Mouse (Mus musculus): ENCODE data around the gene Map3k1. TPM values are rescaled to one million over a fixed set of nuclear protein-coding genes. Genes with fewer than 3 reads are reported as not detected.
A peak's percentile ranks its signal among the peaks of the same experiment; 100 is the strongest.

The Map3k1 gene
- total RNA-seq, 2 experiments from 2014 or later: 8.8 to 10.3 TPM

- intact Hi-C loops (cut with DNase I): no loop called here
- no peak for DNase-seq (ENCODE audit: low spot score in 2 of 2)
Observed at GRCm38 (mm10) chr13:111815486-111815885, 6.7 kb upstream of the Map3k1 start.

GRCm38 (mm10) chr13:111815017-111815416 lies 6.2 kb upstream of the Map3k1 start:
- no peak for DNase-seq (ENCODE audit: low spot score in 2 of 2)
- intact Hi-C loops (cut with DNase I): no loop called here

DNA sequence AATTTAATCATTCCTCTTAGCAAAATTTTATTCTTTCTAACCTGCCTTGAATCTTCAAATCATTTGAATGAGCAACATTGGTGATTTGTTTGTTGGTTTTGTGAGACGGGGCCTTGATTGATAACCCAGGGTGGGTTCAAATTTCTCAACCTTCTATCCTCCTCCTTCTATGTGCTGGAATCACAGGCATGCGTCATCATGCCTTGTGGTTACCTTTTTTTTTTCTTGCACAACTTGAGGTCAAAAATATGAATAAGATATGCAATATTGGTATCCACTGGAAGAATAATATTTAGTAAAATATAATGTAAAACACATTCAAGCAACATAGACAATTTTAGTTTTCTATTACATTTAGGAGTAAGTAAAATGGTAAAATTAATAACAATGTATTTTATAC lies 3.9 kb upstream of the Map3k1 start:
- no peak for DNase-seq (ENCODE audit: low spot score in 2 of 2)

GRCm38 (mm10) chr13:111810998-111811628 lies 2.3 kb upstream of the Map3k1 start:
- intact Hi-C loops (cut with DNase I): no loop called here

More for the DNA sequence above, 3.9 kb upstream of the Map3k1 start:
- intact Hi-C loops (cut with DNase I): no loop called here

GRCm38 (mm10) chr13:111809466-111810228 lies 854 bp upstream of the Map3k1 start:
- intact Hi-C loops (cut with DNase I): loop anchor here (5.0 kb wide), 3 partner anchors 93 to 388 kb away; no protein-coding TSS in a partner anchor
- peak; percentile 22 to 37 for DNase-seq (ENCODE audit: low spot score in 2 of 2)

More at GRCm38 (mm10) chr13:111810998-111811628, 2.3 kb upstream of the Map3k1 start:
- DNase-seq (ENCODE audit: low spot score in 2 of 2): no peak

DNA sequence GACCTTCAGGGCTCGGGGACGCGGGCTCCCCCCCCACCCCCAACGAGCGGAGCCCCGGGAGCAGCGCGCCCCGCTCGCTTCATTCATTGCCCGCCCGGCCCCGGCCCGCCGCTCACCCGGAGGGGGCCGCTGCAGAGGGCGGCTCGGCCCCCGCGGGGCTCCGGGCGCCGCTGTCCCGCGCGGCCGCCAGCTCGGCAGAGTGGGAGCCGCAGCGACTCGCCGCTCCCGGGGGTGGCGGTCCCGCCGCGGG lies 481 bp downstream of the Map3k1 start:
- DNase-seq (ENCODE audit: low spot score in 2 of 2): no peak
- intact Hi-C loops (cut with DNase I): loop anchor here (5.0 kb wide), 3 partner anchors 94 to 389 kb away; no protein-coding TSS in a partner anchor

GRCm38 (mm10) chr13:111807596-111808386 lies 1.0 kb downstream of the Map3k1 start:
- DNase-seq (ENCODE audit: low spot score in 2 of 2): peak; percentile 16 to 18
- intact Hi-C loops (cut with DNase I): loop anchor here (5.0 kb wide), 3 partner anchors 95 to 390 kb away; no protein-coding TSS in a partner anchor

- intact Hi-C loops (cut with DNase I): loop anchor here (5.0 kb wide), 3 partner anchors 95 to 390 kb away; no protein-coding TSS in a partner anchor
- no peak for DNase-seq (ENCODE audit: low spot score in 2 of 2)
Observed at GRCm38 (mm10) chr13:111807105-111807595, 1.6 kb downstream of the Map3k1 start.

DNA sequence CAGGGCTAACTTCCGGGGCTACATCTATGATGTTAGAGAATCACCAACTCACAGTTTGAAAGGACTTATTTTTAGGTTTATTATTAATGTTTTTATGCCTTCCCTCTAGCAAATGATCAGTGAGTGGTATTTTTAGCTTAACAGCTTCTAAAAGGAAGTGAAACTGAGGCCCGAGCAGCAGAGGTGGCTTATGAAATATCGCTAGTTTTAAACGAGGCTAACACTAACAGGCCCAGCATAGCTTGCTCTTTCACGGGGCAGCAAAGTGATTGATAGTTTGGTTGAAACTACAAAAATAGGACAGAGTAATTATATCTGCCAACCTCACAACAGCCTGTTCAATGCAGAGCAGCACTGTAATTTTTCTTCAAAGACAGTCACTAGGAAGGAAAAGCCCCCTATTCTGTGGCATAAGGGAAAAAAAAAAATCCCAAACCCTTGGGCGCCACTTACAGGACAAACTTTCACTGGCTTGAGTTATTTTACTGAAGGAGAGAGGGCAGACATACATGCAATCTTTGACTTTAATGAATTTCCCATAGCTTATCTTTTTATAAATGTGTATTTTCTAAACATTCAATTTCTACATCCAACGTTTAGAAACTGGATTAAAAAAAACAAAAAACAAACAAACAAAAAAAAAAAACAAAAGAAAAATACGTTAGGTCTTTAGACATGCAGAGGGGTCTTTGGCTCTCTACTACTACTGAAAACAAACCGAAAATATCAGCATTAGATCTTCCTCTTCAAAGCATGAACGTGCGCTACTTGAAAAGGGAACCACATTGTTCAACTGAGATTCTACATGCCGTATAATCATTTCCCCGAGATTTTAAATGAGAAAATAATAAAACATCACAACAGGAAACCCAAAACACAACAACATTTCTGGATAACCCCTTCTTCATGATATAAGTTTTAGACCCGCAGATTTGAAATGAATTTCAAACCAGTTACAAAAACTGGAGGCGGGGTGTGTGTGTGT lies 2.8 kb downstream of the Map3k1 start:
- no peak for DNase-seq (ENCODE audit: low spot score in 2 of 2)
- intact Hi-C loops (cut with DNase I): loop anchor here (5.0 kb wide), 3 partner anchors 96 to 391 kb away; no protein-coding TSS in a partner anchor

DNA sequence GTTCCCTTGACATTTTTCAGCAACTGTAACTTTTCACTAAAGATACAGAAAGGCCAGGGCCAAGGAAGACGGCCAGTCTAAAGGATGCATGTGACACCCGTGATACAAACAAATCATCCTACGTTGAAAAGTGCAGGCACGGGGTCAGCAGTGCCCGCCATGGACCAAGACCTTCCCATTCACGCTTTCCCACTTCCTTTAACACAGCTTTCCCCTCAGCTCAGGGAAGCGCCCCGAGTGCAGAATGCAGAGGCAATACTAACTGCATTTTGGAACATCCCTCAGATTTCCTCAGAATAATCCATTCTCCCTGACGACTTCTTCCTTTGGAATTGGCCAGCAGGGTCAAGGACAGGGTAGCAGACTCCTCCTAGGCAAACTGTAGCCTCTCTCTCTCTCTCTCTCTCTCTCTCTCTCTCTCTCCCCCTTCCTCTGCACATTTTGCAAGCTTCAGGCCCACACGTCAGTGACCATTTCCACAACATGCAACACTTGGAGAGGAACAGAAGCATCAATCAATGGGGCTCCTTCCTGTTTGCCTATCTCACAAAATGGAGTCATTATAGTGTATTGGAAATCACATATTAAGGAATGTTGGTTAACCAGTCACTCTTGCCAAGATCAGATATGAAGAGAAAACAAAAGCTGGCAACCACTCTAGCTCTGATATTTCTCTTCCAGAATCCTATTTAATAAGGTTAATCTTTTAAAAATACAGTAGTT lies 3.7 kb downstream of the Map3k1 start:
- intact Hi-C loops (cut with DNase I): loop anchor here (5.0 kb wide), 3 partner anchors 97 to 392 kb away; no protein-coding TSS in a partner anchor
- no peak for DNase-seq (ENCODE audit: low spot score in 2 of 2)

DNA sequence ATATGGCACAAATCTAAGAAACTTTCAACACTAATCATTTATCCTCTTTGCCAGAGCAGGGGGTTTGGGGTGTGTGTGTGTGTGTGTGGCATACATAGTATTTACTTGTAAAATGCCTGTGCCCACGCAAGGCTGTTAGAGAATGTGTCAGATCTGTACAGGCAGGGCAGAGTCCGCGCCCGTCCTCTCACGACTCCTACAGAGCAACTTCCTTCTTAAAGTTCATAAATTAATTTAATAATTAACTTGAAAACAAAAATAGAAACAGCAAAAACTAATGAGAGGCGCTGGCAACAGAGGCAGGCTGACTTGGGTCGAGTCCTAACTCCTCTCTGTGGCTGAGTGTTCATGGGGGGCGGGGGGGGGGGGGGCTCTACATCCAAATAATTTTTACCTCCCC lies 4.6 kb downstream of the Map3k1 start:
- intact Hi-C loops (cut with DNase I): no loop called here
- no peak for DNase-seq (ENCODE audit: low spot score in 2 of 2)

- no peak for DNase-seq (ENCODE audit: low spot score in 2 of 2)
- intact Hi-C loops (cut with DNase I): no loop called here
Observed at GRCm38 (mm10) chr13:111803506-111803905, 5.3 kb downstream of the Map3k1 start.

DNA sequence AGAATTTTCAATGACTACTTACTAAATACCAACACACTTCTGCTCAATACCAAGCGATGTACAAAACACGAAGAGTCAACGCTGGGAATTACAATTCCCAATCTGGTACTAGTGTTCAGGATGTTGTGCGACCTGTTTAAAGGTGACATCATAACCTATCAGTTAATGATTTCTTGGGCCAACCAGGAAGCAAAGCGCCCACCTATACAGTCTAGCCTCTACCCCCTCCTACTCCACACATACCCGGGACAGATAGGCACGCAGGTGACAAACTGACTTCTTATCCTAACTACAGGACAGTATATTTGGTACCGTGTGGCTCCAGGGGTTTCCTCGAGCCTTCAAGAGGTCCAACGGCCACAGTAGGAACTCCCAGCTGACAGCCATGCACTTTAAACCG lies 5.9 kb downstream of the Map3k1 start:
- DNase-seq (ENCODE audit: low spot score in 2 of 2): no peak
- intact Hi-C loops (cut with DNase I): no loop called here

DNA sequence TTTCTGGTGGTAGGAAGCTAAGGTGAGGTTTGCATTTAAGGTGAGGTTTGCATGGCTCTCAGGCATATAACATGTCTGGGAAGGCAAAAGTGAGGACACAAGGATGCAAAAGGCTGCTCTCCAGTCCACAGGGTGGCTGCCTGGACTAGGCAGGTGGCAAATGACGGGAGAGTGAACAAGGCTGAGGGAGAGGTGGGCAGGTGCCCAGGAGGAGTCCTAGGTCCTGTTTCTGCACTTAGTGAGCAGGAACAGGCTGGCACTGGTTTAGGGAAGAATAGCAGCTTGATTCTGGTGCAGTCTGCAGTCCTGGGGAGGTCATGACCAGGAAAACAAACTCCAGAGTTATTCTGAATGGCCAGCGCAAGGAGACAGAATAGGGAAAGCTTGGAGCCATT lies 6.5 kb downstream of the Map3k1 start:
- no peak for DNase-seq (ENCODE audit: low spot score in 2 of 2)
- intact Hi-C loops (cut with DNase I): no loop called here

GRCm38 (mm10) chr13:111801662-111802270 lies 7.0 kb downstream of the Map3k1 start:
- intact Hi-C loops (cut with DNase I): no loop called here
- DNase-seq (ENCODE audit: low spot score in 2 of 2): no peak

- intact Hi-C loops (cut with DNase I): no loop called here
- no peak for DNase-seq (ENCODE audit: low spot score in 2 of 2)
Observed at GRCm38 (mm10) chr13:111800866-111801265, 7.9 kb downstream of the Map3k1 start.

GRCm38 (mm10) chr13:111798044-111798443 lies 10.7 kb downstream of the Map3k1 start:
- DNase-seq (ENCODE audit: low spot score in 2 of 2): no peak
- intact Hi-C loops (cut with DNase I): no loop called here

DNA sequence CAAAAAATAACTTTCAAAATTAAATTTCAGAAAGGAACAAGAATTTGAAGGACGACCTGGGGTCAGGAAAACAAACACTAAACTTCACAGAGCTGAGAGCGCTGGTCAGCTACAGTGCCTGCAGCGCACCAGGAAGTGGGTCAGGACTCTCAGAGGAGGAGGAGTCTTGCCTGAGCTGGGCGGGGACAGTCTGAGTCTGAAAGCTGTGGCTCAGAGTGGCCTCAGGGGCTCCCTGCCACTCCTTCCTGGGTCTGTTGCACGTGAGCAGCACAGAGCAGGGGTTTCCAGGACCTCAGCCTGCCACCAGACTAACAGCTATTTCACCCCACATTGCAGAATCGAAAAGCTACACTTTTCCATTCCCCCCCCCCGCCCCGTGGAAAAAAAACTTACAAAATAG lies 11.8 kb downstream of the Map3k1 start:
- intact Hi-C loops (cut with DNase I): no loop called here
- peak in 1 of 2 experiments; percentile 37 for DNase-seq (ENCODE audit: low spot score in 2 of 2)
